24 mouse cellular contexts compared by ENCODE assay signal in the genomic region with DNA sequence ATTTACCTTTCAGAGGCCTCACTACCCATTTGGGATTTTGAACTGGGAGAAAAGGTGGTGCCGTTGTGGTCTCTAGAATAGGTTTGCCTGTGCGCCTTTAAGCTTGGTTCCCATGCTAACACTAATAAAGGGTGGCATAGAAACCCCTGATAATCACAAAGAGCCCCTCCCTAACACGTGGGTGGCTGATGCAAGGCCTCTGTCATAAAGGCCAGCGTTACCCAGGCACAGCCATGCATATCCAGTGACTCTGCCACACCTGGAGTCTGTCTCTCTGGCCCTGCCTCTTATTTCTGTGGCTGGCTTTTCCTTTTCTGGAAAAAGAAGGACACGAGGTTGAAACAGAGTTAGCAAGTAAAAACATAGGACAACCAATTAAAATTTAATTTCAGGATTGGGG. TPM values are rescaled to one million over a fixed set of nuclear protein-coding genes. Genes with fewer than 3 reads are reported as not detected.
A peak's percentile ranks its signal among the peaks of the same experiment; 100 is the strongest.
DNase-seq lines count a peak whose midpoint lies in the region; ATAC-seq and TF ChIP-seq lines count a peak whose summit lies in the region.
"Had no signal": no experiment of that assay in that cellular context is flagged by ENCODE, and none has a peak within 500 bp of the region (broad histone marks: within the 10 kb centered on the region; RNA-seq: fewer than 3 reads in every experiment).

No protein-coding gene starts in this region.

- no peak for TF ChIP-seq CTCF in MEL (IDR thresholded peaks at IDR 0.05 in 2 of 3, conservative IDR thresholded peaks at IDR 0.05 in 1 of 3; ENCODE audit: control insufficient read depth in 1 of 3, insufficient read depth in 1 of 3, low read depth in 2 of 3, low read length in 3 of 3, poor library complexity in 1 of 3, severe bottlenecking in 1 of 3)
- no peak for TF ChIP-seq CTCF in left cerebral cortex, adult 2 months (IDR thresholded peaks at IDR 0.05)

- H3K4me2 ChIP-seq in limb, embryonic 12.5 days: no peak overlapping the region
- H3K4me2 ChIP-seq in limb, embryonic 14.5 days (replicated peaks; ENCODE audit: low read depth, low read length, severe bottlenecking): no peak overlapping the region
- H3K4me2 ChIP-seq: forebrain, embryonic 13.5 days; heart, embryonic 13.5 days; hindbrain, embryonic 14.5 days had no signal

- no peaks in the 10 kb centered on the region; the same call in 1 of the 2 replicates for H3K4me1 ChIP-seq in limb, embryonic 12.5 days (replicated peaks)
- peaks cover 5% of the 10 kb centered on the region for H3K4me1 ChIP-seq in limb, embryonic 10.5 days
- peaks cover 4 to 12% of the 10 kb centered on the region in 2 experiments; a peak in 2 of 4 replicates for H3K4me1 ChIP-seq in MEL (ENCODE audit: control insufficient read depth in 1 of 2, insufficient read depth in 2 of 2, low read length in 2 of 2)
- H3K4me1 ChIP-seq in limb, embryonic 14.5 days (ENCODE audit: control insufficient read depth, insufficient read depth, low read length): peaks cover 8% of the 10 kb centered on the region; the same call in 1 of the 2 replicates
- H3K4me1 ChIP-seq: forebrain, embryonic 10.5 days; forebrain, embryonic 13.5 days; heart, embryonic 10.5 days; heart, embryonic 13.5 days had no signal

- H3K27me3 ChIP-seq in limb, embryonic 12.5 days: no peaks in the 10 kb centered on the region
- no peaks in the 10 kb centered on the region for H3K27me3 ChIP-seq in limb, embryonic 10.5 days (ENCODE audit: low read depth, poor library complexity, severe bottlenecking)
- H3K27me3 ChIP-seq in MEL (ENCODE audit: control insufficient read depth in 1 of 2, insufficient read depth in 2 of 2, low read length in 2 of 2): peaks cover 0 to 1% of the 10 kb centered on the region in 2 experiments; a peak in 1 of 4 replicates
- H3K27me3 ChIP-seq in limb, embryonic 14.5 days (ENCODE audit: control insufficient read depth, insufficient read depth, low read length): no peaks in the 10 kb centered on the region
- H3K27me3 ChIP-seq: forebrain, embryonic 13.5 days; heart, embryonic 13.5 days had no signal

- 57% methylated on average over 5 of the region's 5 CpGs for WGBS in limb, embryonic 12.5 days
- WGBS in limb, embryonic 10.5 days: 75% methylated on average over 5 of the region's 5 CpGs
- WGBS in limb, embryonic 14.5 days: 57% methylated on average over 5 of the region's 5 CpGs

- H3K79me2 ChIP-seq in MEL (ENCODE audit: control insufficient read depth, insufficient read depth, low read length, poor library complexity): no peaks in the 10 kb centered on the region

- DNase-seq in limb, embryonic 10.5 days (ENCODE audit: low spot score): no peak
- peak; percentile 37 for DNase-seq in MEL (ENCODE audit: low read depth, low spot score)
- DNase-seq in limb, embryonic 14.5 days (ENCODE audit: low spot score): no peak
- DNase-seq in left cerebral cortex, adult 2 months (ENCODE audit: extremely low spot score in 1 of 2, low spot score in 2 of 2): no peak
- DNase-seq in adipocyte (ENCODE audit: low spot score): no peak
- DNase-seq: adrenal gland, adult 8-10 months; adrenal gland, postnatal 25 days; cerebellum, adult 11-12 months; cerebellum, adult 9-10 months; cerebellum, postnatal 14 days; gastrocnemius, postnatal 10 days; gastrocnemius, postnatal 36 days; heart, adult 2 months; heart, postnatal 14 days; heart, postnatal 4 days had no signal

- H3K4me3 ChIP-seq in limb, embryonic 12.5 days (replicated peaks): no peak overlapping the region
- no peak overlapping the region for H3K4me3 ChIP-seq in limb, embryonic 10.5 days
- H3K4me3 ChIP-seq in MEL (ENCODE audit: control insufficient read depth in 1 of 2, insufficient read depth in 1 of 2, low read depth in 2 of 2, low read length in 2 of 2): no peak overlapping the region
- H3K4me3 ChIP-seq in limb, embryonic 14.5 days (replicated peaks; ENCODE audit: low read length): no peak overlapping the region
- no peak overlapping the region for H3K4me3 ChIP-seq in left cerebral cortex, adult 2 months
- H3K4me3 ChIP-seq: forebrain, embryonic 10.5 days; forebrain, embryonic 13.5 days; heart, adult 2 months; heart, embryonic 10.5 days; heart, embryonic 13.5 days had no signal

- intact Hi-C loops in left cerebral cortex, adult 2 months (cut with DNase I): loop anchor here (10.0 kb wide), 1 partner anchor 159 kb away; no protein-coding TSS in a partner anchor

- no peak for TF ChIP-seq POLR2A in MEL (IDR thresholded peaks at IDR 0.05; ENCODE audit: control insufficient read depth in 1 of 2, insufficient read depth in 1 of 2, low read depth in 1 of 2, low read length in 2 of 2, poor library complexity in 1 of 2)
- no peak for TF ChIP-seq POLR2A in limb, embryonic 14.5 days (IDR thresholded peaks at IDR 0.05; ENCODE audit: borderline replicate concordance, extremely low read depth, insufficient read depth, insufficient read length)

- 0 out of 2 replicates have a peak overlapping the region, but pooled peaks have one; percentile 41 for H3K27ac ChIP-seq in limb, embryonic 12.5 days
- no peak overlapping the region for H3K27ac ChIP-seq in limb, embryonic 10.5 days
- H3K27ac ChIP-seq in MEL (ENCODE audit: control insufficient read depth, low read depth, low read length): no peak overlapping the region; the same call in 1 of the 2 replicates
- H3K27ac ChIP-seq in limb, embryonic 14.5 days (replicated peaks; ENCODE audit: low read depth, low read length): peak overlapping the region; percentile 6; the same call in 1 of the 2 replicates
- H3K27ac ChIP-seq in left cerebral cortex, adult 2 months: no peak overlapping the region
- H3K27ac ChIP-seq: forebrain, embryonic 10.5 days; forebrain, embryonic 13.5 days; heart, adult 2 months; heart, embryonic 10.5 days; heart, embryonic 13.5 days; hindbrain, embryonic 14.5 days; hindbrain, postnatal 0 days had no signal

- no peak overlapping the region for H3K9ac ChIP-seq in limb, embryonic 12.5 days (replicated peaks)
- peak overlapping the region; percentile 24; the same call in 1 of the 2 replicates for H3K9ac ChIP-seq in MEL (ENCODE audit: control insufficient read depth, low read depth, low read length, poor library complexity, severe bottlenecking)
- no peak overlapping the region for H3K9ac ChIP-seq in limb, embryonic 14.5 days (ENCODE audit: low read depth, low read length, severe bottlenecking)
- H3K9ac ChIP-seq: forebrain, embryonic 13.5 days; heart, embryonic 13.5 days; hindbrain, embryonic 14.5 days had no signal

- TF ChIP-seq RAD21 in MEL (IDR thresholded peaks at IDR 0.05; ENCODE audit: low read depth, low read length): no peak

- no peaks in the 10 kb centered on the region for H3K36me3 ChIP-seq in limb, embryonic 12.5 days
- H3K36me3 ChIP-seq in limb, embryonic 10.5 days: no peaks in the 10 kb centered on the region
- peaks cover 0 to 8% of the 10 kb centered on the region in 2 experiments; a peak in 2 of 4 replicates for H3K36me3 ChIP-seq in MEL (ENCODE audit: control insufficient read depth in 1 of 2, insufficient read depth in 2 of 2, low read length in 2 of 2)
- no peaks in the 10 kb centered on the region for H3K36me3 ChIP-seq in limb, embryonic 14.5 days (ENCODE audit: control insufficient read depth, insufficient read depth, low read length)
- H3K36me3 ChIP-seq: forebrain, embryonic 10.5 days; heart, embryonic 10.5 days; heart, embryonic 13.5 days had no signal

- TF ChIP-seq EP300 in MEL (IDR thresholded peaks at IDR 0.05; ENCODE audit: low read depth in 1 of 2, low read length in 2 of 2): 0 out of 4 replicates have a peak, but pooled peaks of 1 of the 2 experiments have one; percentile 11

- no peak for ATAC-seq in limb, embryonic 12.5 days (ENCODE audit: insufficient number of reproducible peaks, insufficient read depth, low FRiP score, low TSS enrichment, low read depth)
- ATAC-seq in limb, embryonic 14.5 days (ENCODE audit: low FRiP score, low read depth): no peak
- ATAC-seq: CD4-positive, CD25-positive, alpha-beta regulatory T cell, adult 4 months; forebrain, embryonic 13.5 days; forebrain, embryonic 16.5 days; hindbrain, postnatal 0 days had no signal

- 0 out of 2 replicates have a peak, but pooled peaks cover 3% of the 10 kb centered on the region for H3K9me3 ChIP-seq in limb, embryonic 12.5 days
- no peaks in the 10 kb centered on the region for H3K9me3 ChIP-seq in limb, embryonic 10.5 days (replicated peaks)
- H3K9me3 ChIP-seq in MEL (replicated peaks; ENCODE audit: insufficient read depth, low read length): no peaks in the 10 kb centered on the region
- H3K9me3 ChIP-seq in limb, embryonic 14.5 days (ENCODE audit: control insufficient read depth, low read length): no peaks in the 10 kb centered on the region
- H3K9me3 ChIP-seq: forebrain, embryonic 10.5 days; forebrain, embryonic 13.5 days; heart, embryonic 10.5 days had no signal

TF ChIP-seq in MEL, 35 proteins besides CTCF, POLR2A, EP300 and RAD21:
- TF ChIP-seq MAZ (IDR thresholded peaks at IDR 0.05; ENCODE audit: low read depth, low read length) (no peak), TAL1 (IDR thresholded peaks at IDR 0.05; ENCODE audit: low read length) (no peak), USF1 (IDR thresholded peaks at IDR 0.05; ENCODE audit: low read depth, low read length) (peak; percentile 69; the same call in 1 of the 2 replicates), MAX (IDR thresholded peaks at IDR 0.05; ENCODE audit: low read length) (peak; percentile 59; the same call in 1 of the 2 replicates), MYC (IDR thresholded peaks at IDR 0.05; ENCODE audit: low read depth, low read length) (no peak), MXI1 (IDR thresholded peaks at IDR 0.05; ENCODE audit: low read depth, low read length) (peak; percentile 59; the same call in 1 of the 2 replicates)
TF ChIP-seq in MEL: peak in this region for 3.

RNA-seq across cellular contexts. Expression of a gene that starts 37.1 kb away (rescaled TPM):
- polyA plus RNA-seq in limb, embryonic 12.5 days (2016; fragmentation: Nextera tagmentation; extraction: Ambion mirVana): 14.0 and 16.1 TPM in 2 replicates
- polyA plus RNA-seq in limb, embryonic 10.5 days (2016; fragmentation: Nextera tagmentation; extraction: Ambion mirVana): 12.6 and 13.4 TPM in 2 replicates
- 14.1 and 14.9 TPM in 2 replicates for total RNA-seq in MEL (2012; rRNA removed)
- polyA plus RNA-seq in MEL (2012; ENCODE audit: insufficient read depth in 1 of 2, insufficient read length in 2 of 2, low read depth in 1 of 2, low replicate concordance in 2 of 2, missing spikeins in 1 of 2): 10 to 100 TPM in 1 of 2 experiments, not detected in 1; 49.4 TPM
- polyA plus RNA-seq in limb, embryonic 14.5 days (2012; rRNA removed): 39.0 and 46.1 TPM in 2 replicates
- polyA plus RNA-seq in limb, embryonic 14.5 days (2014; fragmentation: Nextera tagmentation; extraction: Ambion mirVana): 16.2 TPM in 2 replicates
- total RNA-seq in left cerebral cortex, adult 2 months (2021): 10 to 100 TPM; 51.3 to 61.8 TPM

Comparison
In these comparisons a context has a peak if more than half of its experiments do, and no peak if none do; other contexts are left out.
1. H3K27ac ChIP-seq: peak in limb, embryonic 12.5 days (single experiment) and limb, embryonic 14.5 days (single experiment); none in limb, embryonic 10.5 days (single experiment), MEL (single experiment) and left cerebral cortex, adult 2 months (single experiment).